Mouse (Mus musculus) left cerebral cortex, postnatal 36 days (tissue): ENCODE measurements around the gene Stra6. TPM values are rescaled to one million over a fixed set of nuclear protein-coding genes. Genes with fewer than 3 reads are reported as not detected.

Source experiments
- DNase-seq, 2 experiments: peaks; one replicate each; pipeline ENCODE4 v3.0.0; 2021 to 2022; ENCODE audit warnings: low spot score in 2 of 2, mixed read lengths in 1 of 2
- intact Hi-C: fragments of 180-260 bp; cut with DNase I; formaldehyde crosslinking; loops from one replicate; pipeline ENCODE4 v1.15.1; 2025
- total RNA-seq, 2 experiments: library from RNA; stranded (reverse); gene quantifications; 2 replicates each; pipeline ENCODE4 v1.2.3; 2021

Gene Stra6
- total RNA-seq, 2 experiments from 2014 or later: 5.6 to 7.3 TPM

DNA sequence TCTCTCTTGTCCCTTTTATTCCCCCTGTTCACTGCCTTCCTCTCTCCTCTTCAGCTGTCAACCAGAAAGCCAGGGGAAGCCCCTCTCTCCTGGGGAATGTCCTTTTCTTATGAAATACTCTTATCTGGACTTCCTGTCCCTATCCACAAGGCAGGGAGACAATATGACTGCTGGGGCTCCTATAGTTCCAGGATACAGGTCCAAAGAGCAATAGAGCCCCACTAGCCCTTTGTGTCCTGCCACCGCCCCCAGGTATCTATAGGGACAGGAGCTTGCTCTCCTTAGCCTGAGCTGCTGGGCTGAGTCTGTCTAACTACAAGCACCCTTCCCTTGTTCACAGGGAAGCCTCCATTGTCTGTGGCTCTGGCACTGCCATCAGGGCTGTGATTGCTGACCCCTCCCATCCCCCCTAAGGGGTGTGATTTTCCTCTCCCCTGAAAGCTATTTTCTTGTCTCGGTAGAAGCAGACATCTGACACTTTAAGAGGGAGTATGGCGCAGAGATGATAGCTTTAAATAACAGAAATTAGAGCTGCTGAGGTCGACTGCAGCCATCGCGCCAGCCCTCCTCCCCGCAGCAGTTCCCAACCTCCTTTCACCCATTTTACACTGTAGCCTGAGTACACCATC is 51.8 kb downstream of the Stra6 start:
- intact Hi-C loops: no loop called here
- no peak for DNase-seq

- intact Hi-C loops: no loop called here
- DNase-seq: no peak
Measured at GRCm38 (mm10) chr9:58116024-58116651, 52.5 kb downstream of the Stra6 start.

DNA sequence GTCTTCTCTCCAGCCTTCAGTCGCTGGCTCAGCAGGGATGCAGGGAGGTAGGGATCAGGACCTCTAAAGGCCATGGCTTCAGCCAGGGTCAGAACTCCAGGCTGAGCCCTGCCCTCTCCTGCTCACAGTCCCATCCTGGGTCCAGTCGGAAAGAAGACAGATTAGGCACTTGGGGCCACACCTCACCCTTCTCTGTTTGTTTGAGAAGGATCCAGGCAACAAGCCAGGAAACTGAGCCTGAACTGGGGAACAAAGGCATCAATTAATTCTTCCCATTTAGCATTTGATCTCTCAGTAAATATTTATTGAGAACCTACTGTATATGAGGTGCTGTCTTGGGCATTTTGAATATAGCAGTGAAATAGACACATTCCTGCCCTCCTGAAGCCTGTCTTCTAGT is 55.1 kb downstream of the Stra6 start, which contains the start of gene Ccdc33:
Gene Ccdc33 (minus strand): TSS at position 153 of the 400 bp plus-strand sequence.
- DNase-seq: no peak
- intact Hi-C loops: no loop called here

GRCm38 (mm10) chr9:58125085-58125484 is 61.5 kb downstream of the Stra6 start:
- DNase-seq: no peak
- intact Hi-C loops: no loop called here

DNA sequence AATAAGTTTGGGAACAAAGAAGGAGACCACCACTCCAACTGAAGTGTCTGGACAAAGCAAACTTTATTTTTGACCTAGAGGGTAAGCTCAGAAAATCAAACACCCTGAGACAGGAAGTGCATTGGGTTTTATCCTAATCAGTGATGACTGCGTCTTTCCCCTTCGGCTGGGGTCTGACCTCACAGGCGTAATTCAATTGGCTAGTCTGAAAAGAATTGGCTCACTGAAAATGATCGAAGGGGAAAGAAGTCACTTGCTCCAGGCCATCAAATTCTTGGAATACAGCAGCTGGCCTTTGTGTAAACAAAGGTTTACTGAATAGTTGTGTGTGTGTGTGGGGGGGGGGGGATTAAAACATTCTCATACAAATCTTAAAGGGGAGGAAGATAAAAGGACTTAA is 62.2 kb downstream of the Stra6 start:
- no peak for DNase-seq
- intact Hi-C loops: no loop called here

- intact Hi-C loops: no loop called here
- DNase-seq: no peak
Measured at GRCm38 (mm10) chr9:58128926-58129413, 65.4 kb downstream of the Stra6 start.

DNA sequence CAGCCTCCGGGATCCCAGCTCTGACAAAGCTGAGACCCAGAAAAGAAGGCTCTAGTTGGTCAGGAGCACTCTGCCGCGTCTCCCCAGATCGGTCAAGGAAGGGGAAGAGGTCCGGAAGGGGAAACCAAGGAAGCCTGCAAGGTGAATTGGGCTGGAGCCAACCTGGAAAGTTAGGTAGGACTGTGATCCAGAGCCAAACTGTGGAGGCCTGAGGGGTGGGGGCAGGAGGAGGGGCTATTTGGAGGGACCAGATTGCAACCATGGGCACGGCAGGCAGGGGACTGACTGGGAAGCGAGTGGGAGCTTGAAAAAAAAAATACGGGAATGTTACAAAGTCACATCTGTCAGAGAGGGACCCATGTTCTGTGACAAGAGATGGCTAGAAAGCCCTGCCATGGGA is 65.9 kb downstream of the Stra6 start:
- no peak for DNase-seq
- intact Hi-C loops: no loop called here

GRCm38 (mm10) chr9:58130909-58131308 is 67.3 kb downstream of the Stra6 start:
- intact Hi-C loops: no loop called here
- no peak for DNase-seq

GRCm38 (mm10) chr9:58131735-58132134 is 68.1 kb downstream of the Stra6 start:
- DNase-seq: no peak
- intact Hi-C loops: no loop called here

DNA sequence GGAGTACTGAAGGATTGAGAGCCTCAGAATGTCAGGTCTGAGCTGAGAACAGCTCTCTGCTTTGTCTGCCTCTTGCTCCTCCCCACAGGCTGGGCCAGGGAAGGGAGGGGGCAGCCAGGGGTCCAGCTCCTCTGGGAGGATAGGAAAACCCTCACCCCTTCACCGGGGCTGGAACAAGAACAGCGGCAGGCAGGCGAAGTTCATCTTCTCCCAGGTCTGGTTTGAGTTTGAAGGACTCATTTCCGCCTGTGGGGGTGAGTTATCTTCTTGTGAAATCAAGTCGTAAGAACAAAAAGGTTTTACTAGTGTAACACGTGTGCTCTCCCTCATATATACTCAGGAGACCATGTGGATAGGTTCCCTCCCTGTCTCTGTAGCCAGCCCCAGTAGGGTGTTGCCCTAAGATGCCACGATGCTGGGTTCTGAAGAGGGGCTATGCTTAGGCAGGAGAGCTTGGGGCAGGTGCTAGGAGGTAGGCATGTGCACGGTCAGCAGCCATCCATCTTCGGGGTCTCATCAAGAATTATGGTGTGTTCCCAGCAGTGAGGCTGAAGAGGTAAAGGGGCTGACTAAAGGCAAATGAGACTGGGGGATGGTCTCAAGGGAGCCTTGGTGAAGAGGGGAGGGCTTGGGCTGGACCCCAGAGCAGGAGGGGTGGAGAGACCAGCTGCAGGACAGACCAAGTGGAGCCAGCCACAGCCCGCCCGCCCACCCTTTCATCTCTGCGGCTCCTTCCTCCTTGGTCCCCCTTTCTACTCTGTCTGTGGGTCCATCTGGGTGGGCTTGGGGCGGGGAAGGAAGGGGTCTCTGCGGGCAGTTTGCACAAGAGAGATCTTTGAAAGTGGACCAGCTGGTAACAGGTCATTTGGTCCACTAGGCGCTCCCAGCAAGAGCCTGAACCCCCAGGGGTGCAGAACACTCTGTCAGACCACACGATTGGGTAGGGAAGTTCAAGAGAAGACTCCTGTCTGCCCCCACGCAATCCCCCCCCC is 70.6 kb downstream of the Stra6 start:
- DNase-seq: no peak
- intact Hi-C loops: no loop called here

DNA sequence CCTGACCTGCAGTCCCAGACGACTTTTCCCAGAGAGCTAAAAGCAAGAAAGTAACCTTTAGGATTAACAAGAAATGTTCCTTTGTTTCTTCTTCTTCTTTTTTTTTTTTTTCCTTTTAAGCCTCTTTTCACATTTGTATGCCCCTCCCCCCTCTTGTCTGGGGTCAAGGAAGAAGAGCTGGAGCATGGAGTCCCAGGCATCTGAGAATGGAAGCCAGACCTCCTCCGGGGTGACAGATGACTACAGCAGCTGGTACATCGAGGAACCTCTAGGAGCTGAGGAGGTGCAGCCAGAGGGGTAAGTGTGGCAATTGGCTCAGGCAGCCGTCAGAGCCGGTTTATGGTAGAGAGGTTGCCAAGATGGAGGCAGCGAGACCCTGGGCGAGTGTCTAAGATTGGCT is 71.3 kb downstream of the Stra6 start:
- no peak for DNase-seq
- intact Hi-C loops: no loop called here

GRCm38 (mm10) chr9:58135921-58136321 is 72.3 kb downstream of the Stra6 start:
- intact Hi-C loops: no loop called here
- no peak for DNase-seq

GRCm38 (mm10) chr9:58139947-58140346 is 76.4 kb downstream of the Stra6 start:
- peak; percentile 29 to 30 for DNase-seq

DNA sequence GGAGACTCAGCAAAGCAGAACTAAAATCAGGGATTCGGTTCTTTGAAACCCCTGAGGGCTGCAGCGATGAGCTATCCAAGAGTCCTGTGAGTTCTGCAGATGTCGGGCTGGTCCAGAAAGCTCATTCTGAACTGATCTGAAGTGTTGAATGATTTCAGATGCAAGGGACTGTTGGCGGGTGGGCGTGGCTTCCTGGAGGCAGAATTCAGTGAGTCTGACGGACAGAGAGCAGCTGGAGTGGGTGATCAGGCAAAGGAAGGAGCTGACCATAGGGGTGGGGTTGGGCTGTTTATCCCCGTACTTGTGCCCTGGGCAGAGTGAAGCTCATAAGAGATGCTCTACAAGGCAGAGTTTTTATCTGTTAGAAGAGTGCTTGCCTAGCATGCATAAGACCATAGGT is 79.8 kb downstream of the Stra6 start:
- no peak for DNase-seq
- intact Hi-C loops: no loop called here

More at GRCm38 (mm10) chr9:58139947-58140346, 76.4 kb downstream of the Stra6 start:
- intact Hi-C loops: no loop called here

GRCm38 (mm10) chr9:58144664-58145063 is 81.1 kb downstream of the Stra6 start:
- intact Hi-C loops: no loop called here
- DNase-seq: no peak

DNA sequence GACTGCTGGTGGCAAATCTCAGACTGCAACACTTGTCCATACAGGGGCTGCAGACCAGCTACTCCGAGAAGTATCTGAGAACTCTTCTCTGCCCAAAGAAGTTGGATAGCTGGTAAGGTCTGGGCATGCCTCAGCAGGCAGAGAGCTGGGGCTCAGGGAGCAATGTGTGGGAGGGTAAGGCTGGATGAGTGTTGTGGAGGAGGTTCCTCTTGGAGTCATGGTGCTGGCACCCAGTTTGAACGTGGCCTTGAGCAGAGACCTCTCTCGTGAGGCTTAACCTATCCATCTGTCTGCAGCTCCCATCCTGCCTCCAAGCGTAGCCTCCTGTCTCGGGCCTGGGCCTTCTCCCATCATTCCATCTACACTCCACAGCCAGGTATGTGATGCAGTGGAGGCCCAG is 81.8 kb downstream of the Stra6 start:
- intact Hi-C loops: no loop called here
- no peak for DNase-seq

GRCm38 (mm10) chr9:58148806-58149205 is 85.2 kb downstream of the Stra6 start:
- intact Hi-C loops: no loop called here
- no peak for DNase-seq

DNA sequence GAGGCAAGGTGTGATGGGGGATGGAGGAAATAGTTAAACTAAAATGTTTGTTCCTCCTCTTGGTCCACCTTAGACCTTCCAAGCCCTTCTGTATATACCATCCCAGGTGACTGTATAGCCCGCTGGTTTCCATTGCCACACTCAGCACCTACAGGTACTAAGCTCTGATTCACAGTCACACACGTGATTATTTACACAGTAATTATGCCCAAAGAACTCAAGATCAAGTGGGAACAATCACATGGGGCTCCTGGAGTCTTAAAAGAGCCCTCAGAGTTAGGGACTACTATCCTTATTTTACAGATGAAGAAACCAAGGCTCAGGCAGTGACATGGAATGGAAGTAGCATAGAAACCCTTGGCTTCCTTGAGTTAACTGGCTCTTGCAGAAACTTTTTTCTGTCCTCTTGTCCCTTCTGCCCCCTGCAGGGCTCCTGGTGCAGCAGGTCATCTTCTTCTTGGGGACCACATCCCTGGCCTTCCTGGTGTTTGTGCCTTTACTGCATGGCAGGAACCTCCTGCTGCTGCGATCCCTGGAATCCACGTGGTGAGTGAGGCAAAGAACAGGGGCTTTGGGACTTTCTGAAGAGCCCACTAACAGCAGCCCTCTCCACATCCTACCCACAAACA is 87.3 kb downstream of the Stra6 start:
- DNase-seq: no peak
- intact Hi-C loops: no loop called here

- intact Hi-C loops: no loop called here
- DNase-seq: no peak
Measured at GRCm38 (mm10) chr9:58153095-58153494, 89.5 kb downstream of the Stra6 start.

GRCm38 (mm10) chr9:58155366-58155765 is 91.8 kb downstream of the Stra6 start:
- intact Hi-C loops: no loop called here
- no peak for DNase-seq
